24 mouse cellular contexts compared by ENCODE assay signal in genomic region chr13:109840251-109840650, GRCm38 (mm10).
A peak's percentile ranks its signal among the peaks of the same experiment; 100 is the strongest.
DNase-seq lines count a peak whose midpoint lies in the region; ATAC-seq and TF ChIP-seq lines count a peak whose summit lies in the region.
"Had no signal": no experiment of that assay in that cellular context is flagged by ENCODE, and none has a peak within 500 bp of the region (broad histone marks: within the 10 kb centered on the region; RNA-seq: fewer than 3 reads in every experiment).

No protein-coding gene starts in this region.

- H3K4me3 ChIP-seq in midbrain, embryonic 11.5 days (ENCODE audit: low read depth, low read length): no peak overlapping the region
- no peak overlapping the region for H3K4me3 ChIP-seq in midbrain, embryonic 13.5 days (replicated peaks)
- no peak overlapping the region for H3K4me3 ChIP-seq in ES-E14 (ENCODE audit: insufficient read depth in 1 of 2, low read depth in 1 of 2, low read length in 2 of 2, poor library complexity in 1 of 2, severe bottlenecking in 1 of 2)
- H3K4me3 ChIP-seq in kidney, embryonic 15.5 days (replicated peaks): no peak overlapping the region
- H3K4me3 ChIP-seq: embryonic facial prominence, embryonic 13.5 days; embryonic facial prominence, embryonic 15.5 days; erythroblast, embryonic 14.5 days; forebrain, embryonic 10.5 days; forebrain, embryonic 12.5 days had no signal

- WGBS in midbrain, embryonic 11.5 days: 14% methylated on average over 2 of the region's 2 CpGs
- 10% methylated on average over 2 of the region's 2 CpGs for WGBS in midbrain, embryonic 13.5 days
- WGBS in kidney, embryonic 15.5 days: 33% methylated on average over 2 of the region's 2 CpGs

- H3K4me2 ChIP-seq in midbrain, embryonic 11.5 days: no peak overlapping the region
- no peak overlapping the region for H3K4me2 ChIP-seq in midbrain, embryonic 13.5 days (replicated peaks)
- H3K4me2 ChIP-seq in kidney, embryonic 15.5 days: no peak overlapping the region
- H3K4me2 ChIP-seq: embryonic facial prominence, embryonic 13.5 days; embryonic facial prominence, embryonic 15.5 days; forebrain, embryonic 12.5 days had no signal

- ATAC-seq in midbrain, embryonic 11.5 days (ENCODE audit: low FRiP score): 0 out of 2 replicates have a peak, but pooled peaks have one; percentile 19
- ATAC-seq in midbrain, embryonic 13.5 days: no peak
- ATAC-seq in kidney, embryonic 15.5 days (replicated peaks; ENCODE audit: low FRiP score): no peak
- ATAC-seq: CD4-positive, CD25-positive, alpha-beta regulatory T cell, adult 4 months; forebrain, embryonic 14.5 days; forebrain, embryonic 16.5 days had no signal

- no peaks in the 10 kb centered on the region for H3K36me3 ChIP-seq in midbrain, embryonic 11.5 days (ENCODE audit: control insufficient read depth, insufficient read depth, low read length)
- no peaks in the 10 kb centered on the region for H3K36me3 ChIP-seq in midbrain, embryonic 13.5 days
- no peaks in the 10 kb centered on the region for H3K36me3 ChIP-seq in ES-E14 (ENCODE audit: control insufficient read depth, insufficient read depth, low read length, poor library complexity, severe bottlenecking)
- no peaks in the 10 kb centered on the region for H3K36me3 ChIP-seq in kidney, embryonic 15.5 days
- H3K36me3 ChIP-seq: embryonic facial prominence, embryonic 13.5 days; embryonic facial prominence, embryonic 15.5 days; forebrain, embryonic 10.5 days; forebrain, embryonic 12.5 days had no signal

- H3K9me3 ChIP-seq in midbrain, embryonic 11.5 days (ENCODE audit: control insufficient read depth, low read length): no peaks in the 10 kb centered on the region
- H3K9me3 ChIP-seq in midbrain, embryonic 13.5 days: no peaks in the 10 kb centered on the region
- H3K9me3 ChIP-seq in ES-E14 (ENCODE audit: control insufficient read depth, insufficient read depth, low read depth, low read length): no peaks in the 10 kb centered on the region
- no peaks in the 10 kb centered on the region for H3K9me3 ChIP-seq in kidney, embryonic 15.5 days (replicated peaks)
- H3K9me3 ChIP-seq: embryonic facial prominence, embryonic 13.5 days; embryonic facial prominence, embryonic 15.5 days; forebrain, embryonic 10.5 days; forebrain, embryonic 12.5 days had no signal

- no peak overlapping the region for H3K9ac ChIP-seq in midbrain, embryonic 11.5 days (ENCODE audit: low read length)
- H3K9ac ChIP-seq in midbrain, embryonic 13.5 days (replicated peaks): no peak overlapping the region
- no peak overlapping the region for H3K9ac ChIP-seq in ES-E14 (ENCODE audit: insufficient read depth, low read depth, low read length, poor library complexity, severe bottlenecking)
- H3K9ac ChIP-seq in kidney, embryonic 15.5 days: no peak overlapping the region
- H3K9ac ChIP-seq: embryonic facial prominence, embryonic 13.5 days; embryonic facial prominence, embryonic 15.5 days; forebrain, embryonic 12.5 days had no signal

- H3K27ac ChIP-seq in midbrain, embryonic 11.5 days (ENCODE audit: low read depth, low read length): no peak overlapping the region
- no peak overlapping the region for H3K27ac ChIP-seq in midbrain, embryonic 13.5 days
- H3K27ac ChIP-seq in ES-E14 (ENCODE audit: insufficient read depth, low read depth, low read length, poor library complexity, severe bottlenecking): peak overlapping the region; percentile 52; the same call in 1 of the 2 replicates
- no peak overlapping the region for H3K27ac ChIP-seq in kidney, embryonic 15.5 days
- H3K27ac ChIP-seq: embryonic facial prominence, embryonic 13.5 days; embryonic facial prominence, embryonic 15.5 days; forebrain, embryonic 10.5 days; forebrain, embryonic 12.5 days had no signal

- no peaks in the 10 kb centered on the region for H3K4me1 ChIP-seq in midbrain, embryonic 11.5 days (ENCODE audit: control insufficient read depth, insufficient read depth, low read length)
- H3K4me1 ChIP-seq in midbrain, embryonic 13.5 days (replicated peaks): no peaks in the 10 kb centered on the region
- H3K4me1 ChIP-seq in ES-E14 (ENCODE audit: control insufficient read depth in 2 of 2, insufficient read depth in 2 of 2, low read length in 2 of 2, poor library complexity in 1 of 2): peaks cover 0 to 7% of the 10 kb centered on the region in 2 experiments; a peak in 3 of 4 replicates
- H3K4me1 ChIP-seq in kidney, embryonic 15.5 days: no peaks in the 10 kb centered on the region
- H3K4me1 ChIP-seq: forebrain, embryonic 12.5 days had no signal

- no peak for DNase-seq in midbrain, embryonic 11.5 days (ENCODE audit: low spot score, missing footprints)
- DNase-seq in ES-E14 (ENCODE audit: low read depth, low spot score) (peak; percentile 43), ZHBTc4 (ENCODE audit: low read depth, low spot score) (peak; percentile 74)
- DNase-seq in spleen, adult 12 weeks (ENCODE audit: low spot score): no peak
- DNase-seq: adrenal gland, adult 8-10 months; adrenal gland, postnatal 14 days; adrenal gland, postnatal 36 days; B cell, adult 2 months; cerebellum, adult 11-12 months; cerebellum, adult 2 months; cerebellum, adult 9-10 months; cerebellum, postnatal 10 days; cerebellum, postnatal 25 days had no signal

- H3K27me3 ChIP-seq in midbrain, embryonic 11.5 days (ENCODE audit: control insufficient read depth, insufficient read depth, low read length): no peaks in the 10 kb centered on the region
- H3K27me3 ChIP-seq in midbrain, embryonic 13.5 days: no peaks in the 10 kb centered on the region
- H3K27me3 ChIP-seq in kidney, embryonic 15.5 days: no peaks in the 10 kb centered on the region
- H3K27me3 ChIP-seq: CH12.LX; embryonic facial prominence, embryonic 13.5 days; embryonic facial prominence, embryonic 15.5 days; forebrain, embryonic 12.5 days had no signal

- in situ Hi-C loops in ES-E14 (cut with MboI; ENCODE audit: low sequenced_read_pairs in 2 of 2, unreplicated experiment in 2 of 2): no loop called here

TF ChIP-seq in ES-E14, 5 proteins besides CTCF, POLR2A, EP300 and RAD21:
- TF ChIP-seq HCFC1 (IDR thresholded peaks at IDR 0.05; ENCODE audit: borderline replicate concordance, insufficient read depth, low read length): no peak
- TF ChIP-seq CHD2 (IDR thresholded peaks at IDR 0.05; ENCODE audit: low read depth, low read length): no peak
- TF ChIP-seq ZNF384 (IDR thresholded peaks at IDR 0.05; ENCODE audit: low read depth, low read length): no peak
- TF ChIP-seq MAFK (IDR thresholded peaks at IDR 0.05; ENCODE audit: insufficient read depth, low read depth, low read length): no peak
- no peak for TF ChIP-seq ZC3H11A (IDR thresholded peaks at IDR 0.05; ENCODE audit: borderline replicate concordance, low read depth, low read length)

Comparison
In these comparisons a context has a peak if more than half of its experiments do, and no peak if none do; other contexts are left out.
1. DNase-seq: peak in ES-E14 (single experiment) and ZHBTc4 (single experiment); none in midbrain, embryonic 11.5 days (single experiment) and spleen, adult 12 weeks (single experiment).